Mouse (Mus musculus) ovary, adult 18-20 months (tissue): ENCODE measurements around the gene Ubr2.

Experiments
- DNase-seq: peaks from one replicate; pipeline ENCODE4 v3.0.0; 2022; ENCODE audit warnings: low spot score, mixed read lengths

Ubr2 gene

DNA sequence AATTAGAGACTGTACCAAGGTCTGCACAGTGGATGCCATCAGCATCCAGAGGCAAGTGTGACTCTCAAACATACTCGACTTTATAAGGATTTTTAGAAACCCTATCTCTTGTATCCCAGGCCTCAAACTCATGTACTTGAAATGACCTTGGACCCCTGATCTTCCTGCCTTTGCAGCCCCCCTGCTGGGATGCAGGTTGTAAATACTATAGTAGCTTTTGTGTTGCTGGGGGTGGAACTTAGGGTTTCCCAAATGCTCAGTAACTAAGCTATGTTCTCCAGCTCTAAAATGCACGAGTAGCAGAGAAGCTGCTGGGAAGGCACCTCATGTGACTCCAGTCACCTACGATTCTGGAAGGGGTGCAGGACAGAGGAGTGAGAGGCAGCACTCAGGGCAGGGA lies 83.4 kb downstream of the Ubr2 start:
- DNase-seq, result no peak

DNA sequence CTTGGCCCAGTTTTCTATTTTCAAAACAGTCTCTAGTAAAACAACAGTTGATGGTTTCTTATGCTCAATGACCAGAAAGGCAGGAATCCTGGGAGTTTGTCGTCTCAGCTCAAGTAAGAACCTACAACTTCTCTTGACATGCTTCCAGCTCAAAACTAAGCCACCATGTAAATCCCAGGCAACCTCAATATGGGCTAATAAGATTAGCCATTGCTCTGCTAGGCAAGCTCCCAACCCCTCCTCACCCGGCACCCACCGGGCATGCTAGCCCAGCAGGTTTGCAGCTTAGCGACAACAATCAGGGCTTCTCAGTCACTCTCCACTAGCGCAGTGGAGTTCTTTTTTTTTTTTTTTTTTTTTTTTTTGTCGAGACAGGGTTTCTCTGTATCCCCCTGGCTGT lies 84.2 kb downstream of the Ubr2 start:
- no peak for DNase-seq

DNA sequence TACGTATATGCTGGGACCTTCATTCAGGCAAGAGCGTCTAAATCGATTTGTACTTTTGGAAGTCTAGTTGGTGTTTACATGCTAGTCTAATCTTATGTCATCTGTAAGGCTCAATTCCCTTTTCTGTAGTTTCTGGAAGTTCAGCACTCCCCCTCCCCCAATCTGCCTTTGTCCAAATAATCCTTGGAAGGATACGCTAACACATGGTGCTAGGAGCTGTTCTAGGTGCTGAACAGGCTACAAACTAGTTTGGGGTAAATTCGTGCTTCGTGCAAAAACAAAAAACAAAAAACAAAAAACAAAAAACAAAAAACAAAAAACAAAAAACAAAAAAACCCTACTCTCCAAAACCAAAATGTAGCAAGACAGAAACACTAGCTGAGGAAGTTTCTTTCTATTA lies 89.5 kb downstream of the Ubr2 start:
- no peak for DNase-seq

GRCm38 (mm10) chr17:46918951-46919350 lies 91.4 kb downstream of the Ubr2 start:
- no peak for DNase-seq

DNA sequence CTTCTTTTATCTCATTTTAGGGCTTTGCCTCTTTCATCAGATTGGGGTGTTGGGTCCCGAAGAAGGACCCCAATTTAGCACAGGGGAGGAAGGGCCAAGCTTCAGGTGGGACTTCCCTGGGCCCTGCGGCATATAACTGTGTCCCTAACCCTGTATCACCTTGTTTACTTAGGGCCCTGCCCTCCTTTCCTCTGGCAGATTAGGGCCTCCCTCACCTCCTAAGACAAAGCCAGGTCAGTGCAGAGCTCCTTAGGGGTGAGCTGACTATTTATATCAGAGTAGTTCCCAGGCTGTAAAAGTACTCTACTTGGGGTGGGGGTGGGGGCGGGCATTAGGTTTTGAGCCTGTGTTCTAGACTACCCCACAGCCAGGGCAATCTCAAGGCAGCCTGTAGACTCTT lies 95.2 kb downstream of the Ubr2 start:
- DNase-seq, result no peak

- no peak for DNase-seq
Observed at GRCm38 (mm10) chr17:46912331-46912730, 98.0 kb downstream of the Ubr2 start.

- no peak for DNase-seq
Observed at GRCm38 (mm10) chr17:46910186-46910585, 100.2 kb downstream of the Ubr2 start, which contains the start of gene Prph2. Gene Prph2, plus strand, starts transcription at chr17:46910459.

GRCm38 (mm10) chr17:46903876-46904490 lies 106.4 kb downstream of the Ubr2 start:
- DNase-seq, result peak; percentile 42

DNA sequence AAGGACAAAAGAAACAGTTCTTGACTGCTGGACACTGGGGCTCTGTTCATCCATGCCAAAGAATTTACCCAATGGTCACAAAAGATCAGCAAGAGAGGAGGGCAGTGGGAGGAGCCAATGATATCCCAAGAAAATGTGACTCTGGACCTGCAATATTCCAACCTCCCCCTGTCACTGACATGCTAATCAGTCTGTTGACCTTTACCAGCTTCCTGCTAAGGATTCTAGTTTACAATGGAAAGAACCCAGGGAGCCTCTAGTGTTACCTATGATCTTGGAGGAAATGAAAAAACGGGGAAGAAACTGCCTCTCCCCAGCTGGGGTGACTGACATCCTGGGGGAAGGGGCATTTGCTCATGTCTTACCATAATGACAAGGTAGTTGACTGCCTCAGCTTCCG lies 109.4 kb downstream of the Ubr2 start:
- DNase-seq, result no peak

- DNase-seq, result no peak
Observed at GRCm38 (mm10) chr17:46897221-46897950, 113.0 kb downstream of the Ubr2 start.

DNA sequence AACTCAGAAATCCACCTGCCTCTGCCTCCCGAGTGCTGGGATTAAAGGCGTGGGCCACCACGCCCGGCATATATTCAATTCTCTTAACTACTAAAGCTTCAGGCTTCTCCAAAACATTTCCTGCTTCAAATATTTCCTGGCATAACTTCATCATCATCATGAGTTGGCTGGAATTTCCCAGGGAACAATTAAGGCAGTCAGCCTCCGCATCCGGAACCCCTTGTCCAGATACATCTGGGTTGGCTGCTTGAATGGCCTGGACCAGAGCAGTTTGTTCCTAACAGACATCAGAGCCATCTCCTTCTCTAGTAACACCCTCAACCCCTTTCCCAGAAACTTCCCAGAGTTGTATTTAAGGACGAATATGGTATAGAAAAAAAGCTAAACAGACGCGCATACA lies 114.9 kb downstream of the Ubr2 start:
- DNase-seq, result no peak

DNA sequence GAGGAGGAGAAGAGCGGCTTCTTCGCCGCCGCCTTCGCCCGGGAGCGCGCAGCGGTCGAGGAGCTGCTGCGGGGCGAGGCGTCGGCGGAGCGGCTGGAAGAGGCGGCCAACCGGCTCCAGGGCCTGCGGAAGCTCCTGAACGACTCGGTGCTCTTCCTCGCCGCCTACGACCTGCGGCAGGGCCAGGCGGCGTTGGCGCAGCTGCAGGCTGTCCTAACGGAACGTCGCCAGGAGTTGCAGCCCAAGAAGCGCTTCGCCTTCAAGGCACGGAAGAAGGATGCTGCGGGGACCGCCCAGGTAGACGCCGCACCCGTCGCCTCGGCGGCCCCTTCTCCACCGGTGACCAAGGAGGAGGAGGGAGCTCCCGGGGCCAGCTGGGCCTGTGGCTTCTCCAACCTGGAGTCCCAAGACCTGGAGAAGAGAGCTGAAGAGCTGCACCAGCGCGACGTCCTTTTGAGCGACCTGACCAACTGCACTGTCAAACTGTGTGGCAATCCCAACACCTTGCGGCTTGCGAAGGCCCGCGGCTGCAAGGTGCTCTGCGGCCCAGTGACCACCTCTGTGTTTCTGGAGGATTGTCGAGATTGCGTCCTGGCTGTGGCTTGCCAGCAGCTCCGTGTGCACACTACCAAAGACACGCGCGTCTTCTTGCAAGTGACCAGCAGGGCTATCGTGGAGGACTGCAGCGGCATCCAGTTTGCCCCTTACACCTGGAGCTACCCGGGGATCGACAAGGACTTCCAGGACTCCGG lies 119.3 kb downstream of the Ubr2 start:
- DNase-seq, result peak; percentile 25

GRCm38 (mm10) chr17:46890116-46890815 lies 120.1 kb downstream of the Ubr2 start, which contains the start of gene Tbcc:
Gene Tbcc, plus strand, starts transcription at chr17:46890684.
- peak; percentile 96 for DNase-seq

- peak; percentile 67 for DNase-seq
Observed at GRCm38 (mm10) chr17:46889450-46890084, 120.8 kb downstream of the Ubr2 start.

GRCm38 (mm10) chr17:46888511-46889212 lies 121.7 kb downstream of the Ubr2 start:
- no peak for DNase-seq

DNA sequence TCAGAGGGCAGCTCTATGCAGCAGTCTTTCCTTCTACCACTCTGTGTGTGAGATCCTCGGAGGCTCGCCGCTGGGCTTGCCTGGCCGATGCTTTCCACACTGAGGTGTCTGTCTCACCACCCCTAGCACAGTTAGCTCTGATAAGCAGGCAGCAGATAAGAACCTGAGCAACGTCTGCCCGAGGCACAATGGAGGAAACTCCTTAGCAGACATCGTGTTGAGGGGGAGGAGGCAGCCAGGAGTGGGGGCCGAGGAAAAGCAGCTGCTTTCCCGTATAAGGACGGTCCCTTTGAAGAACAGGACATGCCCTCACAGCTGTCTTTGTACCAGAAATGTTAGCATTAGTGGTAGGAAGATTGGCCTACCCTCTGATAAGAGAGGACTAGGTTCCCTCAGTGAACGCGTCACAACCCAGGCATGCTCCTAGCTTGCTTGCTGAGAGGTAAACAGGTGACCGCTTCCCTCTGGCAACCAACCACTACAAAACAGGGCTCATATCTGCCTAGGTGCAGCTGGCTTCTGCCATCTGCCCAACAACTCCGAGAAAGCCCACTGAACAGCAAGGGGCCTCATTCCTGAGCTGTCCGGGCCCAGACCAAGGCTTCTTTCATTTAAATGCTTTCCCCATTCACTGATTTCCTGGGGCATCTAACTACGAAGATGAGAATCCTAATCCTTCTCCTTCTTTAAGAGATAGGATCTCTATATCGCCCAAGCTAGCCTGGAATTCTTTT lies 124.3 kb downstream of the Ubr2 start:
- DNase-seq, result no peak

- no peak for DNase-seq
Observed at GRCm38 (mm10) chr17:46885218-46885909, 125.0 kb downstream of the Ubr2 start.

DNA sequence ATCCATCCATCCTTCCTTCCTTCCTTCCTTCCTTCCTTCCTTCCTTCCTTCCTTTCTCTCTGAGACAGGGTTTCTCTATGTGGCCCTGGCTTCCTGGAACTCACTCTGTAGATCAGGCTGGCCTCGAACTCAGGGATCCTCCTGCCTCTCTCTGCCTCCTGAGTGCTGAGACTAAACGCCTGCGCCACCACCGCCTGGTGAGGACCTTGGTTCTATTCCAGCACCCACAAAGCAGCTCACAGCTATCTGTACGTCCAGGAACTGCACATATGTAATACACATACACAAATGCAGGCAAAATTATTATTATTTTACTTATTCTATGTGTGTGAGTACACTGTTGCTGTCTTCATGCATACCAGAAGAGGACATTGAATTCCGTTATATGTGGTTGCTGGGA lies 125.6 kb downstream of the Ubr2 start:
- DNase-seq, result no peak

- no peak for DNase-seq
Observed at GRCm38 (mm10) chr17:46883107-46883506, 127.2 kb downstream of the Ubr2 start.

- no peak for DNase-seq
Observed at GRCm38 (mm10) chr17:46881728-46882127, 128.6 kb downstream of the Ubr2 start.
